Mouse (Mus musculus) frontal cortex, adult 2 months (tissue): ENCODE measurements at regions not wholly inside any gene's neighbourhood (a gene's known extent, or its start where the extent isn't known, plus 50 kb on each side); places are given as distances from the start of the nearest gene placed in this dataset.

Source experiments
- DNase-seq, 2 experiments: peaks; one replicate each; pipeline ENCODE4 v3.0.0; 2022; ENCODE audit warnings: low spot score in 1 of 2; ENCODE audit errors: extremely low spot score in 1 of 2

- DNase-seq, result peak in 1 of 2 experiments; percentile 22
Observed at GRCm38 (mm10) chr19:44684061-44684514, 71.8 kb upstream of the Pax2 start.

- DNase-seq, result no peak
Observed at GRCm38 (mm10) chr19:44686061-44686460, 69.8 kb upstream of the Pax2 start.

- no peak for DNase-seq
Observed at GRCm38 (mm10) chr19:44692396-44692795, 63.4 kb upstream of the Pax2 start.

GRCm38 (mm10) chr19:44692816-44693215 is 63.0 kb upstream of the Pax2 start:
- DNase-seq, result no peak

- DNase-seq, result no peak
Observed at GRCm38 (mm10) chr19:44695331-44695730, 60.5 kb upstream of the Pax2 start.

GRCm38 (mm10) chr19:44696059-44696712 is 59.7 kb upstream of the Pax2 start:
- no peak for DNase-seq

- no peak for DNase-seq
Observed at GRCm38 (mm10) chr19:44696773-44697172, 59.1 kb upstream of the Pax2 start.

GRCm38 (mm10) chr19:44698382-44699256 is 57.2 kb upstream of the Pax2 start:
- DNase-seq, result no peak
